Mouse (Mus musculus): ENCODE data around the gene E2f8. TPM values are rescaled to one million over a fixed set of nuclear protein-coding genes. Genes with fewer than 3 reads are reported as not detected.

Gene E2f8
- polyA plus RNA-seq, 1 experiment: 6.5 TPM

- TF ChIP-seq CTCF (IDR thresholded peaks at IDR 0.05; ENCODE audit: control insufficient read depth, insufficient read depth, insufficient replicate concordance, low read depth, low read length) (no peak), POLR2A (IDR thresholded peaks at IDR 0.05; ENCODE audit: control insufficient read depth, low read depth, low read length) (no peak)
These were observed 33.5 kb upstream of the E2f8 start for GRCm38 (mm10) chr7:48914630-48915506.

DNA sequence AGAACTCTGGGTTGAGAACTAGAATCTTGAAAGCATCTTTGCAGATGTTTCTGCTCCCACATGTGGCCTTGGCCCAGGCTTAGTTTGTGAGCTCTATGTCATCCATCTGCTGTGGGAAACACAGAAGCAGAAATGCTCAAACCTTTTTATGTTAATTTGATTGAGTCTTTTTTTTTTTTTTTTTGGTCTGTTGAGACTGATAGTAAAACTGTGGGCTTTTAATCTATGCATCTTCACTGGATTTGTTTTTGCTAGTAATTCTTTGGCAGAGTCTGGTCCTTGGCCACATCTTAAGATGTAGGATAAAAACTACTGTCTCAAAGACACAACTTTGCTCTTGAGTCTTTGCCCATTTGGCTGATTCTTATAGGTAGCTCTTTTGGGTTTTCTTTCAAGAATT lies 29.8 kb upstream of the E2f8 start:
- no peaks in the 10 kb centered on the region for H3K4me1 ChIP-seq (ENCODE audit: control insufficient read depth, insufficient read depth, low read length)
- no peaks in the 10 kb centered on the region for H3K36me3 ChIP-seq (ENCODE audit: control insufficient read depth, insufficient read depth, low read length)
- TF ChIP-seq CTCF (IDR thresholded peaks at IDR 0.05; ENCODE audit: control insufficient read depth, insufficient read depth, insufficient replicate concordance, low read depth, low read length): no peak
- TF ChIP-seq POLR2A (IDR thresholded peaks at IDR 0.05; ENCODE audit: control insufficient read depth, low read depth, low read length): no peak
- H3K27ac ChIP-seq (ENCODE audit: control insufficient read depth, insufficient read depth, low read depth, low read length): no peak overlapping the region
- no peaks in the 10 kb centered on the region for H3K27me3 ChIP-seq (ENCODE audit: control insufficient read depth, insufficient read depth, low read length)
- H3K4me3 ChIP-seq (ENCODE audit: control insufficient read depth, low read depth, low read length): no peak overlapping the region

More at GRCm38 (mm10) chr7:48914630-48915506, 33.5 kb upstream of the E2f8 start:
- Histone ChIP-seq H3K36me3 (ENCODE audit: control insufficient read depth, insufficient read depth, low read length) (no peaks in the 10 kb centered on the region), H3K4me3 (ENCODE audit: control insufficient read depth, low read depth, low read length) (no peak overlapping the region), H3K27me3 (ENCODE audit: control insufficient read depth, insufficient read depth, low read length) (no peaks in the 10 kb centered on the region), H3K4me1 (ENCODE audit: control insufficient read depth, insufficient read depth, low read length) (no peaks in the 10 kb centered on the region), H3K27ac (ENCODE audit: control insufficient read depth, insufficient read depth, low read depth, low read length) (no peak overlapping the region)

DNA sequence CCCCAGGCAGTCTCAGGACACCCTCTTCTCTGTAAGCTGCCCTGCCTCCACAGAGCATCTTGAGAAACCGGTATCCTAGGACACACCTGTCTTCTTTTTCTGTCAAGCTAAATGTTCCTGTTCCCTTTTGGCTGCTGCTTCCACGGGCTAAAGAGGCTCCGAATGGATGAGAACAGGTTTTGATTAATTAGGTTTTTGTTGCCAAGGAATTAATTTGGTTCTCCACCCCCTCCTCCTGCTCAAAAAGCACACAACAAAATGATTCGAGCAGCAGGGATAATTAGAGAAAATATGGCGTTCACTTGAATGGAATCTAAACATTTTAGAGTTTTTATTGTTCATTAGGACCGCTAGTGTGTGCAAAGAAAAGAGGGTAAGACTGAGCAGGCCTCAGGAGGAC lies 28.9 kb upstream of the E2f8 start:
- no peaks in the 10 kb centered on the region for H3K36me3 ChIP-seq (ENCODE audit: control insufficient read depth, insufficient read depth, low read length)
- TF ChIP-seq POLR2A (IDR thresholded peaks at IDR 0.05; ENCODE audit: control insufficient read depth, low read depth, low read length): no peak
- no peak for TF ChIP-seq CTCF (IDR thresholded peaks at IDR 0.05; ENCODE audit: control insufficient read depth, insufficient read depth, insufficient replicate concordance, low read depth, low read length)
- H3K27me3 ChIP-seq (ENCODE audit: control insufficient read depth, insufficient read depth, low read length): no peaks in the 10 kb centered on the region
- H3K4me1 ChIP-seq (ENCODE audit: control insufficient read depth, insufficient read depth, low read length): no peaks in the 10 kb centered on the region
- H3K27ac ChIP-seq (ENCODE audit: control insufficient read depth, insufficient read depth, low read depth, low read length): no peak overlapping the region
- no peak overlapping the region for H3K4me3 ChIP-seq (ENCODE audit: control insufficient read depth, low read depth, low read length)

DNA sequence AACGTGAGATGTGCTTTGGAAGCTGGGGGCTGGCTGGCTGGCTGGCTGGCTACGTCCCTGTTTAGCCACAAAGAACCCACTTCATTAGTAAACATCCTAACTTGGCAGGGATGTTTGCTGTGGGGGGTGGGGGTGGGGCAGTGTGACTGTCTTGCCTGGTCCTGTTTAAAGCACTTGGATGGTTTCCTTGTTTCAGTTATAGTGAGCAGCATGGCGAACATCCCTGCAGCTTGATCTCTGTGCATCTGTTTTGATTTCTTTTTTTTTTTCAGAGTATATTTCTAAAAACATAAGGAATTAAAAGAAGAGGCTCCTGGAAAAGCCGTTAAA lies 27.9 kb upstream of the E2f8 start:
- H3K4me3 ChIP-seq (ENCODE audit: control insufficient read depth, low read depth, low read length): no peak overlapping the region
- no peaks in the 10 kb centered on the region for H3K36me3 ChIP-seq (ENCODE audit: control insufficient read depth, insufficient read depth, low read length)
- no peaks in the 10 kb centered on the region for H3K4me1 ChIP-seq (ENCODE audit: control insufficient read depth, insufficient read depth, low read length)
- H3K27ac ChIP-seq (ENCODE audit: control insufficient read depth, insufficient read depth, low read depth, low read length): no peak overlapping the region
- no peaks in the 10 kb centered on the region for H3K27me3 ChIP-seq (ENCODE audit: control insufficient read depth, insufficient read depth, low read length)
- no peak for TF ChIP-seq POLR2A (IDR thresholded peaks at IDR 0.05; ENCODE audit: control insufficient read depth, low read depth, low read length)

DNA sequence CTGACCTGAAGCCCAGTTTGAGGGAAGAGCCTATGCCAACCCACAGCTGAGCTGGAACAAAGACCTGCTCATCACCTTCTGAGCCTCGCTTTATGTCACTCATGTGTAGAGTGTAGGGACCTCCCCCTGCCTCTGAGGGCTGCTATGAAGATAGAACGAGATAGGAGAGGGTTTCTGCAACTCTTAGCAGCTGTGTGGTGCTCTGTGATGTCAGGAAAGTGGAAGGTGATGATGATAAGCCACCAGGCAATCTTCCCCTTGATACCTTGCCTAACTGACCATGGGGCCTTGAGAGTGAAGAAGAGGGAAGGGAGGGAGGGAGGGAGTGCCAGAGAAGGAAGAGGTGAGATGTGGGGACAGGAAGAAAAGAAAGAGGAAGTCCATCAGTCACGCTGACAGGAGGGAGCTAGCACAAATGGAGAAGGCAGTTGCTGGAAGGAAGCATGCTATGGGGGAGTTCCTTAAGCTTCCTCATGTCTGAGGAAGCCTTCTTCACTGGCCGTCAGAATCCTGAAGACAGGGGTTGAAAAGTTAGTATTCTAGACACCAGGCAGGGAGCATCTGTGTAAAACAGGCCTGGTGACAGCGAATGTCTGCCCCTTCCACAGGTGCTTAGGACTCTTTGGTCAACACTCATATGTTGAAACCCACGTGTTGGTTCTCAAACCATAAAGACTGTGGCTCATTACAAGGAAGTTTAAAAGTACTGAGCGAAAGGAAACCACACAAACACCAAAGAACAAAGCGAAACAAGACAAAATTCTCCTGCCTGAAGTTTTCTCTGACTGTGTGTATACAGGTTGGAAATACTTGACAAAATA lies 27.3 kb upstream of the E2f8 start, which contains the start of gene Nav2:
Nav2 (plus strand) TSS at position 196 of the 821 bp plus-strand sequence.
- Histone ChIP-seq H3K4me3 (ENCODE audit: control insufficient read depth, low read depth, low read length) (no peak within 1 kb of the TSS), H3K27me3 (ENCODE audit: control insufficient read depth, insufficient read depth, low read length) (no peaks in the 10 kb centered on the region), H3K27ac (ENCODE audit: control insufficient read depth, insufficient read depth, low read depth, low read length) (no peak within 1 kb of the TSS), H3K36me3 (ENCODE audit: control insufficient read depth, insufficient read depth, low read length) (no peaks in the 10 kb centered on the region), H3K4me1 (ENCODE audit: control insufficient read depth, insufficient read depth, low read length) (no peaks in the 10 kb centered on the region)
- TF ChIP-seq CTCF (IDR thresholded peaks at IDR 0.05; ENCODE audit: control insufficient read depth, insufficient read depth, insufficient replicate concordance, low read depth, low read length) (no peak), POLR2A (IDR thresholded peaks at IDR 0.05; ENCODE audit: control insufficient read depth, low read depth, low read length) (no peak)

GRCm38 (mm10) chr7:48902454-48902853 lies 21.1 kb upstream of the E2f8 start:
- Histone ChIP-seq H3K4me1 (ENCODE audit: control insufficient read depth, insufficient read depth, low read length) (no peaks in the 10 kb centered on the region), H3K27me3 (ENCODE audit: control insufficient read depth, insufficient read depth, low read length) (no peaks in the 10 kb centered on the region), H3K27ac (ENCODE audit: control insufficient read depth, insufficient read depth, low read depth, low read length) (no peak overlapping the region)

GRCm38 (mm10) chr7:48900408-48901167 lies 19.2 kb upstream of the E2f8 start:
- H3K4me1 ChIP-seq (ENCODE audit: control insufficient read depth, insufficient read depth, low read length): no peaks in the 10 kb centered on the region
- no peak overlapping the region for H3K27ac ChIP-seq (ENCODE audit: control insufficient read depth, insufficient read depth, low read depth, low read length)
- no peaks in the 10 kb centered on the region for H3K36me3 ChIP-seq (ENCODE audit: control insufficient read depth, insufficient read depth, low read length)
- no peaks in the 10 kb centered on the region for H3K27me3 ChIP-seq (ENCODE audit: control insufficient read depth, insufficient read depth, low read length)
- no peak overlapping the region for H3K4me3 ChIP-seq (ENCODE audit: control insufficient read depth, low read depth, low read length)
- TF ChIP-seq CTCF (IDR thresholded peaks at IDR 0.05; ENCODE audit: control insufficient read depth, insufficient read depth, insufficient replicate concordance, low read depth, low read length) (no peak), POLR2A (IDR thresholded peaks at IDR 0.05; ENCODE audit: control insufficient read depth, low read depth, low read length) (no peak)

More at GRCm38 (mm10) chr7:48902454-48902853, 21.1 kb upstream of the E2f8 start:
- TF ChIP-seq CTCF (IDR thresholded peaks at IDR 0.05; ENCODE audit: control insufficient read depth, insufficient read depth, insufficient replicate concordance, low read depth, low read length) (no peak), POLR2A (IDR thresholded peaks at IDR 0.05; ENCODE audit: control insufficient read depth, low read depth, low read length) (no peak)
- H3K36me3 ChIP-seq (ENCODE audit: control insufficient read depth, insufficient read depth, low read length): no peaks in the 10 kb centered on the region
- H3K4me3 ChIP-seq (ENCODE audit: control insufficient read depth, low read depth, low read length): no peak overlapping the region

All from testis, adult 2 months (tissue).